Mouse (Mus musculus): Measurements from ENCODE around the gene AL731706.1.

AL731706.1 gene

GRCm38 (mm10) chr2:136835882-136836281, 55.3 kb downstream of the AL731706.1 start:
- no peak for DNase-seq (ENCODE audit: low spot score)

GRCm38 (mm10) chr2:136834715-136835075, 56.5 kb downstream of the AL731706.1 start:
- DNase-seq (ENCODE audit: low spot score): no peak

- no peak for DNase-seq (ENCODE audit: low spot score)
Observed at GRCm38 (mm10) chr2:136833976-136834714, 57.0 kb downstream of the AL731706.1 start.

- no peak for DNase-seq (ENCODE audit: low spot score)
Observed at GRCm38 (mm10) chr2:136832936-136833335, 58.3 kb downstream of the AL731706.1 start.
